Mouse (Mus musculus): Measurements from ENCODE around the gene Gamt. TPM values are rescaled to one million over a fixed set of nuclear protein-coding genes. Genes with fewer than 3 reads are reported as not detected.

The Gamt gene
- polyA plus RNA-seq, 1 experiment: 48.3 TPM

DNA sequence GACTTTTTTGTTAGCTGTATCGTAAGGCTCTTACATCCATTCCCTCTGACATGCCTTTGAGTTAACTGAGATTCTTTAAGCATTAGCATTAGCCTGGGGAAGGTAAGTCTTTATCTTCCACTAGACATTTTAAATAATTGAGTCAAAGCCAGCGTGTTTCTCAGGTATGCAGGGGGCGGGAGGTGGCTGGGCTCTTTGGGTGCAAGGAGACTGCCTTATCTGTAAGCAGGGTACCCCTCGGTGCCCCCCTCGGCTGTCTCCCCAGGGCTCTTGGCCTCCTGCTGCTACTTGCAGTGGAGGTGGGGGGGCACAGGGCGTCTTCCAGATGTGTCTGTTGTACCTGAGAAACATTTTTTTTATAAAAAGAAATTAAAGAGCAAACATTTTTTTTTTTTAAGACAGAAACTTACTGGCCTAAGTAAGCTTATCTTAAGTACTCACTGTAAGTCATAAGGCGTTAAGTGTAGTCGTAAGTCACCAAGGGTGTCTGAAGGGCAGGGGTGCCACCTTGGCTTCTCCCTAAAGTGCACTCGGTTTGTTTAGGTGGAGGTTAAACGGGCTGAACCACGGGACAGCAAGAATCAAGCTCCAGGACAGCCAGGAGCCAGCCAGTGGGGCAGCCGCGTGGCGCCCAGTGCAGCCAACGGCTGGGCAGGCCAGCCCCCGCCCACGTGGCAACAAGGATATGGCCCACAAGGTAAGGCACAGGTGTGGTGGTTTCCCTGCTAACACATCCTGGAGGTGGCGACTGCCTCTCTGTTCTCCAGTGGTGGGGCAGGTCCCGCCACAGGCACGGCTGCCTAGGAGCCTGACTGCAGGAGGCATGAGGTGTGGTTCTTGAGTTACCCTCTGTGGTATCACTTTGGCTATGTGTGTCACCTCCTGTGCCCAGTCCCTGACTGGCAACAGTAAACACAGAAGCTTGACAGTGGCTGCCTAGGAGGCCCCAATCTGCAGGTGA is 21.9 kb upstream of the Gamt start:
- TF ChIP-seq MYOG (IDR thresholded peaks at IDR 0.05; ENCODE audit: control insufficient read depth, extremely low read depth, insufficient read length): no peak
- Histone ChIP-seq H3K27me3 (ENCODE audit: control insufficient read depth, insufficient read depth, insufficient read length) (no peaks in the 10 kb centered on the region), H3K4me3 (ENCODE audit: insufficient read depth, poor library complexity, severe bottlenecking) (no peak overlapping the region), H3K79me2 (ENCODE audit: control insufficient read depth, insufficient read depth) (no peaks in the 10 kb centered on the region), H3K79me3 (ENCODE audit: low read depth) (no peaks in the 10 kb centered on the region), H3ac (ENCODE audit: control insufficient read depth, insufficient read length, low read depth) (no peak overlapping the region), H3K36me3 (ENCODE audit: control insufficient read depth, insufficient read depth) (peaks cover 85% of the 10 kb centered on the region)

DNA sequence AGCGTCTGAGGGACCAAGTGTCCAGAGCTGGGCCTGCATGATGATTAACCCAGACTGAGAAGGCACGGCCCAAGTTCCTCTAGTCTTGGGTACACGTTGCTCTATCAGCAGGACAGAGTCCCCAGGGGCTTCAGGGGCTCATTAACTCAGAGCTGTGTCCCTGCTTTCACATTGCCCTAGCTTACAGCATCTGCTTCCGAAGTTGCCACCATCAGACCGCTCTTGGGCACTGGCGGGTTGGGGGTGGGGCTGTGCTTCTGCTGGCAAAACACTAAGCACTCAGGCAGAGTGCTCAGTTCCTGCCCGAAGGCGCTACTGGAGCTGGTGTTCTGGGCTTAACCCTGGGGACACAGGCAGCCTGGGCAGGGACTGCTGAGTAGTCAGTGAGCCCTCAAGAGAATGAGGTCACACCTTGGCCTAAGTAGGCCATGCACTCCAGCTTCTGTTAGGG is 21.1 kb upstream of the Gamt start:
- H3ac ChIP-seq (ENCODE audit: control insufficient read depth, insufficient read length, low read depth): no peak overlapping the region

DNA sequence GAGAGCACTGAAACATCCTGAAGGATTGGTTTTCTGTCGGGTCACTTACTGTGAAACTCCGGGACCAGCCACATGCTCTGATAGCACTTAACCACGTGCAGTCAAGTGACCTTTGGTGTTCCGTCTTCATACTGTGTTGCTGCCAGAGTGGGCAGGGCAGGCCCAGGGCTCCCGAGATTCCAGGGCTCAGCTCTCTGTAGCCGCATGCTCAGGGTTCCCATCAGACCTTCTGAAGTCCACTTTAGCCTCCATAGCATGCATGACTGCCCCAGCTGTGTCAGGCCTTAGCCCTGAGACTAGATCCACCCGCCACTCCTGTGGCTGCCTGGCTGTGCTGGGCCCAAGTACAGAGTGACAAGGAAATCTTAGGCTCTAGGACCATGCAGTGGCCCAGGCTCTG is 20.5 kb upstream of the Gamt start:
- H3K79me2 ChIP-seq (ENCODE audit: control insufficient read depth, insufficient read depth): no peaks in the 10 kb centered on the region
- TF ChIP-seq CEBPB (IDR thresholded peaks at IDR 0.05; ENCODE audit: low read depth) (no peak), MAX (IDR thresholded peaks at IDR 0.05) (no peak), MYOG (IDR thresholded peaks at IDR 0.05; ENCODE audit: control insufficient read depth, extremely low read depth, insufficient read length) (no peak), USF1 (IDR thresholded peaks at IDR 0.05; ENCODE audit: low read depth) (no peak), MYOD1 (IDR thresholded peaks at IDR 0.05; ENCODE audit: control insufficient read depth, insufficient read length, low read depth) (no peak), CTCF (IDR thresholded peaks at IDR 0.05; ENCODE audit: control insufficient read depth, insufficient read depth, insufficient read length) (no peak), FOSL1 (IDR thresholded peaks at IDR 0.05; ENCODE audit: insufficient read depth, low read length, poor library complexity, severe bottlenecking) (no peak)
- no peak overlapping the region for H3K4me3 ChIP-seq (ENCODE audit: insufficient read depth, poor library complexity, severe bottlenecking)
- H3K27me3 ChIP-seq (ENCODE audit: control insufficient read depth, insufficient read depth, insufficient read length): no peaks in the 10 kb centered on the region
- no peak overlapping the region for H3ac ChIP-seq (ENCODE audit: control insufficient read depth, insufficient read length, low read depth)
- H3K79me3 ChIP-seq (ENCODE audit: low read depth): no peaks in the 10 kb centered on the region
- peaks cover 84% of the 10 kb centered on the region for H3K36me3 ChIP-seq (ENCODE audit: control insufficient read depth, insufficient read depth)

More for the DNA sequence above, 21.1 kb upstream of the Gamt start:
- Histone ChIP-seq H3K79me3 (ENCODE audit: low read depth) (no peaks in the 10 kb centered on the region), H3K79me2 (ENCODE audit: control insufficient read depth, insufficient read depth) (no peaks in the 10 kb centered on the region), H3K36me3 (ENCODE audit: control insufficient read depth, insufficient read depth) (peaks cover 85% of the 10 kb centered on the region), H3K27me3 (ENCODE audit: control insufficient read depth, insufficient read depth, insufficient read length) (no peaks in the 10 kb centered on the region), H3K4me3 (ENCODE audit: insufficient read depth, poor library complexity, severe bottlenecking) (no peak overlapping the region)
- no peak for TF ChIP-seq MAX (IDR thresholded peaks at IDR 0.05)
- TF ChIP-seq FOSL1 (IDR thresholded peaks at IDR 0.05; ENCODE audit: insufficient read depth, low read length, poor library complexity, severe bottlenecking): no peak
- no peak for TF ChIP-seq MYOD1 (IDR thresholded peaks at IDR 0.05; ENCODE audit: control insufficient read depth, insufficient read length, low read depth)
- TF ChIP-seq USF1 (IDR thresholded peaks at IDR 0.05; ENCODE audit: low read depth): no peak
- no peak for TF ChIP-seq CTCF (IDR thresholded peaks at IDR 0.05; ENCODE audit: control insufficient read depth, insufficient read depth, insufficient read length)

DNA sequence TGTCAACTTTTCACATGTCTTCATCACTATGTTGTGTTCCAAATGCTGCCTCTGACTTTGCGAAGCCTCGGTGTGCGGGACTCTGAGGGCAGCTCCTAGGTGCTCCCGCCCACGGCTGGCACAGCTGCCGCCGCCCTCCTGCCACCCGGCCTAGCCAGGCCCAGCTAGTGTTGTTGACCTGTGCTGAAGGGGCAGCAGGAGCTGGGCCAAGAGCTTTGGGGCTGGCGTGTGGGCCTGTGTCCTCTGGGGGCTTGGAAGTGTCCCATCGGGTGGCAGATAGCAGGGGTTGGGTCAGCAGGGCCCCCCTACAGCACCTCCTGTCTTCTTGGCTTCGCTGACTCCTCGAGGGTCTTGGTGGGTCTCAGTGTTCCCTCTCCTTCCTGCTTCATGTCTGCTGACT is 18.5 kb upstream of the Gamt start:
- H3ac ChIP-seq (ENCODE audit: control insufficient read depth, insufficient read length, low read depth): no peak overlapping the region
- peaks cover 14% of the 10 kb centered on the region for H3K79me2 ChIP-seq (ENCODE audit: control insufficient read depth, insufficient read depth)
- no peak overlapping the region for H3K4me3 ChIP-seq (ENCODE audit: insufficient read depth, poor library complexity, severe bottlenecking)
- peaks cover 4% of the 10 kb centered on the region for H3K79me3 ChIP-seq (ENCODE audit: low read depth)
- H3K27me3 ChIP-seq (ENCODE audit: control insufficient read depth, insufficient read depth, insufficient read length): no peaks in the 10 kb centered on the region
- peaks cover 83% of the 10 kb centered on the region for H3K36me3 ChIP-seq (ENCODE audit: control insufficient read depth, insufficient read depth)
- TF ChIP-seq FOSL1 (IDR thresholded peaks at IDR 0.05; ENCODE audit: insufficient read depth, low read length, poor library complexity, severe bottlenecking) (no peak), MYOG (IDR thresholded peaks at IDR 0.05; ENCODE audit: control insufficient read depth, extremely low read depth, insufficient read length) (no peak)

DNA sequence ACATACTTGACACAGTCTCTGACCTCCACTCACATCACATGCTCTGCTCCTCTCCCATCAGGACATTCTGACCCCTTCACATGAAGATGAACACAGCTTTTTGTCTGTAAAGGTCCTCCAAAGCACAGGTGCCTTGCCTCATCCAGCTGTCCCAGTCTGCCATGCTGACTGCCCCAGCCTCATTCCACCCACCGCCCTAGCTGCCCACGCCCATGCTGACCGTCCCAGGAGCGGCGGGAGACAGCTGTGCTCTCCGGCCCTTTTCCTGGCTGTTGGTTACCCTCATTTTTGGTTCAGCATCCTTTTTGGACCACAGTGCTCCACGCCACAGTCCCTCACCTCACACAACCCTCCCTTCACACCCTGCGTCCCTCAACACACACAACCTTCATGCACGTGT is 17.6 kb upstream of the Gamt start:
- H3K27me3 ChIP-seq (ENCODE audit: control insufficient read depth, insufficient read depth, insufficient read length): no peaks in the 10 kb centered on the region
- H3K4me3 ChIP-seq (ENCODE audit: insufficient read depth, poor library complexity, severe bottlenecking): no peak overlapping the region
- no peak overlapping the region for H3ac ChIP-seq (ENCODE audit: control insufficient read depth, insufficient read length, low read depth)
- peaks cover 13% of the 10 kb centered on the region for H3K79me3 ChIP-seq (ENCODE audit: low read depth)
- no peak for TF ChIP-seq CTCF (IDR thresholded peaks at IDR 0.05; ENCODE audit: control insufficient read depth, insufficient read depth, insufficient read length)
- TF ChIP-seq CEBPB (IDR thresholded peaks at IDR 0.05; ENCODE audit: low read depth): no peak
- no peak for TF ChIP-seq FOSL1 (IDR thresholded peaks at IDR 0.05; ENCODE audit: insufficient read depth, low read length, poor library complexity, severe bottlenecking)
- TF ChIP-seq MYOG (IDR thresholded peaks at IDR 0.05; ENCODE audit: control insufficient read depth, extremely low read depth, insufficient read length): no peak
- no peak for TF ChIP-seq MYOD1 (IDR thresholded peaks at IDR 0.05; ENCODE audit: control insufficient read depth, insufficient read length, low read depth)
- TF ChIP-seq USF1 (IDR thresholded peaks at IDR 0.05; ENCODE audit: low read depth): no peak
- no peak for TF ChIP-seq MAX (IDR thresholded peaks at IDR 0.05)
- peaks cover 82% of the 10 kb centered on the region for H3K36me3 ChIP-seq (ENCODE audit: control insufficient read depth, insufficient read depth)
- H3K79me2 ChIP-seq (ENCODE audit: control insufficient read depth, insufficient read depth): peaks cover 22% of the 10 kb centered on the region

DNA sequence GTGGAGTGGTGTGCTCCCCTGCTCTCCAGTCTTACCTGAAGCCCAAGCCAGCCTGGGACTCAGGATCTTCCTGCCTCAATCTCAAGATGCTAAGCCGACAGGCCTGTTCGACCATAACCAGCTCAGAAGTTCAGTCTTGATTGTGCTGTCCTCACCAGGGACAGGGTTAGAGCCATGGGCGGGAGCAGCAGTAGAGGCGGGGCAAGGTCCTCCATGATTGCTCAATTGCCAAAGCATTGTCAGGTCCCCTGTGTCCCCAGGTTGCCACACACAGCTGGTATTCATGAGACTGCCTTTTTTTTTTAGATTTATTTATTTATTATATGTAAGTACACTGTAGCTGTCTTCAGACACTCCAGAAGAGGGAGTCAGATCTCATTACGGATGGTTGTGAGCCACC is 15.4 kb upstream of the Gamt start:
- no peak overlapping the region for H3ac ChIP-seq (ENCODE audit: control insufficient read depth, insufficient read length, low read depth)

More for the DNA sequence above, 15.4 kb upstream of the Gamt start:
- no peak overlapping the region for H3K4me3 ChIP-seq (ENCODE audit: insufficient read depth, poor library complexity, severe bottlenecking)
- TF ChIP-seq MAX (IDR thresholded peaks at IDR 0.05): no peak
- H3K27me3 ChIP-seq (ENCODE audit: control insufficient read depth, insufficient read depth, insufficient read length): no peaks in the 10 kb centered on the region
- H3K36me3 ChIP-seq (ENCODE audit: control insufficient read depth, insufficient read depth): peaks cover 87% of the 10 kb centered on the region
- H3K79me3 ChIP-seq (ENCODE audit: low read depth): peaks cover 33% of the 10 kb centered on the region
- H3K79me2 ChIP-seq (ENCODE audit: control insufficient read depth, insufficient read depth): peaks cover 44% of the 10 kb centered on the region
